Mouse (Mus musculus): ENCODE measurements around the gene Plekha7. TPM values are rescaled to one million over a fixed set of nuclear protein-coding genes. Genes with fewer than 3 reads are reported as not detected.

Gene Plekha7
- polyA plus RNA-seq, 1 experiment from 2014 or later: 17.4 TPM

DNA sequence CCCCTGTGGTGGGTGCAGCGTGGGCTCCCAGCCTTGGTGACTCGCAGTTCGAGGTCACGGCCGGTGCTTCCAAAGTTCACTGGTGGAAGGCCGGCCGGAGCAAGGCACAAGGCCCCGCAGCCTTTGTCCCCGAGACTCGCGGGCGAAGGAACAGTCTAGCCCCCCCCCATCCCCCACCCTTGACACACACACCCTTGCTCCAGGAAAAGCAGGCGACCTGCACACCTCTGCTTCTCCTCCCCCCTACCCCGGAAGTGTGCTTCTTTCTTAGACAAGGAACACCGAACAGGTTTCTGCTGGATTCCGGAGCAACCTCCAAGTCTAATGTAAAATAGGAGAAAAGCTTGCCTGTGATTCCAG lies 436 bp upstream of the Plekha7 start:
- ATAC-seq (ENCODE audit: insufficient read depth, low FRiP score, low read depth): peak; percentile 66
- Histone ChIP-seq H3K9me3 (no peaks in the 10 kb centered on the region), H3K4me3 (replicated peaks) (peak overlapping the region; percentile 72), H3K36me3 (no peaks in the 10 kb centered on the region), H3K4me2 (peak overlapping the region; percentile 98), H3K4me1 (peaks cover 19% of the 10 kb centered on the region), H3K27ac (peak overlapping the region; percentile 92), H3K9ac (no peak overlapping the region), H3K27me3 (replicated peaks) (peaks cover 5% of the 10 kb centered on the region; the same call in 1 of the 2 replicates)
- 3% methylated on average over 16 of the region's 16 CpGs for WGBS

- H3K36me3 ChIP-seq: no peaks in the 10 kb centered on the region
- H3K4me3 ChIP-seq (replicated peaks): peak overlapping the region; percentile 72
- H3K9ac ChIP-seq: peak overlapping the region; percentile 38
- H3K9me3 ChIP-seq: no peaks in the 10 kb centered on the region
- under 1% methylated on average over 63 of the region's 63 CpGs for WGBS
- H3K4me1 ChIP-seq: peaks cover 19% of the 10 kb centered on the region
- H3K27me3 ChIP-seq (replicated peaks): peaks cover 5% of the 10 kb centered on the region; the same call in 1 of the 2 replicates
- peak overlapping the region; percentile 98 for H3K4me2 ChIP-seq
- H3K27ac ChIP-seq: peak overlapping the region; percentile 65
- ATAC-seq (ENCODE audit: insufficient read depth, low FRiP score, low read depth): peak; percentile 72
Observed at GRCm38 (mm10) chr7:116307099-116307870, 891 bp downstream of the Plekha7 start.

GRCm38 (mm10) chr7:116306601-116307000 lies 1.6 kb downstream of the Plekha7 start:
- Histone ChIP-seq H3K4me1 (peaks cover 21% of the 10 kb centered on the region), H3K9ac (no peak overlapping the region), H3K4me3 (replicated peaks) (peak overlapping the region; percentile 72), H3K9me3 (no peaks in the 10 kb centered on the region), H3K27me3 (replicated peaks) (peaks cover 5% of the 10 kb centered on the region; the same call in 1 of the 2 replicates), H3K27ac (no peak overlapping the region), H3K36me3 (no peaks in the 10 kb centered on the region), H3K4me2 (peak overlapping the region; percentile 98)
- ATAC-seq (ENCODE audit: insufficient read depth, low FRiP score, low read depth): no peak
- WGBS: 17% methylated on average over 5 of the region's 5 CpGs

DNA sequence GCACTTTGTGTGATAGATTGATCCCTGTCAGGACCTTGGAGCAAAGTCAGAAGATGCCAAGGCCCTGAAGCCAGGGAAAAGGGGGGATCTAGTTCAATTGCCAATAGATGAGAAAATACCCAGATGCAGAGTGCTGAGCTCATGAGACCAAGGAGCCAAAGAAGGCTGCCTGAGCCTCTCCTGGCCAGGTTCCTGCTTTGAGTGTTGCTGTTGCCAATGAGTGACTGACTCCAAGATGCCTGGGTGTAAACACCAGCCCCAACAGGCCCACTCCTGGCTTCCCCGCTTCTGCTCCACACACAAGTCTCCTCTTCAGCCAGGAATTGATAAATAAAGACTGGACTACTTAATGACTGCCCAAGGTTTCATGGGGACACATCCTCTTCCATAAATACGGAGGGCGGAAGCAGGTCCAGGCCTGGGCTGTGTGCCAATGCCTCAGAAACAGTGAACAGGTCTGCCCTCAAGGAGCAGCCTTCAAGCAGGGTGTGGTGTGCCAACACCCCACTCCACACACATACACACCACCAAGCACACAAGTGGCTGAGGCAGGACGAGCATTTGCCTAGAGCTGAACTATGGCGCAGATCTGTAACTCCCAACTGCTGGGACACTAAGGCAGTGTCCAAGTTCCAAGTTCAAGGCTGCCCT lies 6.4 kb downstream of the Plekha7 start:
- H3K9me3 ChIP-seq: no peaks in the 10 kb centered on the region
- H3K9ac ChIP-seq: no peak overlapping the region
- WGBS: 74% methylated on average over 5 of the region's 5 CpGs
- 0 out of 2 replicates have a peak, but pooled peaks cover 12% of the 10 kb centered on the region for H3K4me1 ChIP-seq
- H3K4me3 ChIP-seq (replicated peaks): no peak overlapping the region
- 0 out of 2 replicates have a peak, but pooled peaks cover under 1% of the 10 kb centered on the region for H3K27me3 ChIP-seq (replicated peaks)
- no peaks in the 10 kb centered on the region for H3K36me3 ChIP-seq
- ATAC-seq (ENCODE audit: insufficient read depth, low FRiP score, low read depth): 0 out of 2 replicates have a peak, but pooled peaks have one; percentile 12
- no peak overlapping the region for H3K27ac ChIP-seq
- no peak overlapping the region for H3K4me2 ChIP-seq

DNA sequence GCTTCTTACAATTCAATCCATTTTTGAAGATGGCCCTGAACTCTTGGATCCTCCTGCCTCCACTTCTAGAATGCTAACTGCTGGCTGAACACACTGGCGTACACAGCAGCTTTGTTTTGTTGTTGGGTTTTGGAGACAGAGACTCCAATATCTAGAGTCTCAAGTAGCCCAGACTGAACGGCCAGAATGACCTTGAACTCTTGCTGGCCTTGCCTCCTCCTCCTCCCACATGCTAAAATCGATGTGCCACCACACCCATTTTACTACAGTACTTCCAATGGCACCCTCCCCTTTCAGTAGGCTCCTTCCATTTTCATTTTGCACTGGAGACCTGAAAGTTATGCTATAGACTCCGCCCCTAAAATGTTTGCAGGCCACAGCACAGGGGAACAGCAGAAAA lies 7.0 kb downstream of the Plekha7 start:
- H3K27ac ChIP-seq: no peak overlapping the region
- 0 out of 2 replicates have a peak, but pooled peaks cover 6% of the 10 kb centered on the region for H3K4me1 ChIP-seq
- no peak overlapping the region for H3K9ac ChIP-seq
- H3K4me2 ChIP-seq: no peak overlapping the region
- no peaks in the 10 kb centered on the region for H3K27me3 ChIP-seq (replicated peaks)
- no peaks in the 10 kb centered on the region for H3K36me3 ChIP-seq
- no peak overlapping the region for H3K4me3 ChIP-seq (replicated peaks)
- H3K9me3 ChIP-seq: no peaks in the 10 kb centered on the region
- ATAC-seq (ENCODE audit: insufficient read depth, low FRiP score, low read depth): no peak
- 77% methylated on average over 4 of the region's 4 CpGs for WGBS

DNA sequence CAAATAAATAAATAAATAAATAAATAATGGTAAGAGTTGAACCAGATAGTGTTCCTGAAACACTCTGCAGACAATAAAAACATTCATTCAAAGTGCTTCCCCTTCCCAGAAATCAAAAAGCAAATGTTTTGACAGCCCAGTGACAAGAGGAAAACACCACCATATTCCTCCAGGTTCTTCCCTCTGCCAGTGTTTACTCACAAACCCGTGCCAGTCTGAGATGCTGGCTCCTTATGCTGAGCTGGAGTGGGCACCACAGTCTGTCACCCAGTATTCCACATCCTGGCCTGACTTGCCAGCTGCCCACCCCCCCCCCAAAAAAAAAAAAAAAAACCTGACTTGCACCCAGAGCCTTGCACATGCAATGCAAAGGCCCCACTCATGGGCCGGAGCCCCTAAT lies 9.3 kb downstream of the Plekha7 start:
- Histone ChIP-seq H3K36me3 (no peaks in the 10 kb centered on the region), H3K4me1 (peaks cover 14% of the 10 kb centered on the region), H3K9me3 (no peaks in the 10 kb centered on the region), H3K27ac (no peak overlapping the region), H3K4me2 (no peak overlapping the region), H3K27me3 (replicated peaks) (no peaks in the 10 kb centered on the region), H3K9ac (no peak overlapping the region), H3K4me3 (replicated peaks) (no peak overlapping the region)
- no peak for ATAC-seq (ENCODE audit: insufficient read depth, low FRiP score, low read depth)
- WGBS: 79% methylated on average over 2 of the region's 2 CpGs

GRCm38 (mm10) chr7:116298389-116298788 lies 9.8 kb downstream of the Plekha7 start:
- WGBS: 69% methylated on average over 10 of the region's 10 CpGs
- Histone ChIP-seq H3K9ac (no peak overlapping the region), H3K36me3 (no peaks in the 10 kb centered on the region), H3K9me3 (no peaks in the 10 kb centered on the region), H3K27ac (no peak overlapping the region), H3K4me2 (no peak overlapping the region), H3K4me3 (replicated peaks) (no peak overlapping the region), H3K27me3 (replicated peaks) (no peaks in the 10 kb centered on the region), H3K4me1 (peaks cover 14% of the 10 kb centered on the region)
- no peak for ATAC-seq (ENCODE audit: insufficient read depth, low FRiP score, low read depth)

DNA sequence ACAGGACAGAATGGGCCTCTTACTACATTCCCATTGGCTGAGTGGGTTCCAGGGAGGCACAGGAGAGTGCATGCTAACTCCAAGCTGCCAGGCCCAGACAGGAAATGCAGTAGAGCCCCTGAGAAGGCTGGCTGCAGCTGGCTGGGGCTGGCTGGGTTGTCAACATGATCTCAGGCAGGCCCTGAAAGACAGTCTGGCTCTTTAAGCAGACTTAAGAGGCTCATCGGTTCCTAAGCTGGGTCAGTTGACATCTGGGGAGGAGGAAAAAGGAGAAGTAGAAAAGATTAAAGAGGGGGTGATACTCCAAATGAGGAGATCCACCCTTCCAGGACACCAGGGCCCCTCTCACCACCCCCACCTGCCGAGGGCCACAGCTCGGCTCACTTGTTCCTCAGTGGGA lies 13.2 kb downstream of the Plekha7 start:
- no peak for ATAC-seq (ENCODE audit: insufficient read depth, low FRiP score, low read depth)
- Histone ChIP-seq H3K27me3 (replicated peaks) (no peaks in the 10 kb centered on the region), H3K4me1 (peaks cover 10% of the 10 kb centered on the region), H3K9ac (no peak overlapping the region), H3K4me3 (replicated peaks) (no peak overlapping the region), H3K9me3 (no peaks in the 10 kb centered on the region), H3K36me3 (no peaks in the 10 kb centered on the region), H3K27ac (no peak overlapping the region), H3K4me2 (no peak overlapping the region)
- WGBS: 36% methylated on average over 3 of the region's 3 CpGs

- Histone ChIP-seq H3K9ac (no peak overlapping the region), H3K4me2 (no peak overlapping the region), H3K4me3 (replicated peaks) (no peak overlapping the region), H3K27me3 (replicated peaks) (no peaks in the 10 kb centered on the region), H3K9me3 (no peaks in the 10 kb centered on the region), H3K27ac (peak overlapping the region; percentile 55), H3K36me3 (no peaks in the 10 kb centered on the region), H3K4me1 (peaks cover 32% of the 10 kb centered on the region)
- WGBS: 42% methylated on average over 5 of the region's 5 CpGs
- ATAC-seq (ENCODE audit: insufficient read depth, low FRiP score, low read depth): 0 out of 2 replicates have a peak, but pooled peaks have one; percentile 9
Observed at GRCm38 (mm10) chr7:116292377-116292776, 15.8 kb downstream of the Plekha7 start.

DNA sequence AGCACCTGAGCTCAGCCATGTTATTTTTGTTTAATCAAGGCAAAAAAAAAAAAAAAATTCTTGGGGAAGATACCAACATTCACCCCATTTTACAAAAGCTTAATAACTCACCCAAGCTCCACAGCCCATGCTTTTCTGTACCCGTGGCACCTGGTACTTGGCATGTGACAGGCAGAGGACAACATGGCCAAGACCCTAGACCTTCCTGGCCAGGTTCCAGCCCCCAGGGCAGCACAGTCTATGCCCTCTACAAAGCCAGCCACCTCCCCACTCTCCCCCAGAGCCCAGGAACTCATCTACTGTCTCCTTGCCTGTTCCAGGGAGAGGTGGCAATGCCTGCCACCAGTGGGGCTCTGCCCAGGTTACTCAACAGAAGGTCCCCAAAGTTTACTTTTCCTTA lies 17.6 kb downstream of the Plekha7 start:
- no peaks in the 10 kb centered on the region for H3K9me3 ChIP-seq
- H3K27me3 ChIP-seq (replicated peaks): no peaks in the 10 kb centered on the region
- no peak overlapping the region for H3K4me2 ChIP-seq
- 71% methylated on average over 1 of the region's 1 CpGs for WGBS
- no peaks in the 10 kb centered on the region for H3K36me3 ChIP-seq
- no peak overlapping the region for H3K27ac ChIP-seq
- no peak overlapping the region for H3K9ac ChIP-seq
- H3K4me3 ChIP-seq (replicated peaks): no peak overlapping the region
- no peak for ATAC-seq (ENCODE audit: insufficient read depth, low FRiP score, low read depth)
- peaks cover 46% of the 10 kb centered on the region for H3K4me1 ChIP-seq

DNA sequence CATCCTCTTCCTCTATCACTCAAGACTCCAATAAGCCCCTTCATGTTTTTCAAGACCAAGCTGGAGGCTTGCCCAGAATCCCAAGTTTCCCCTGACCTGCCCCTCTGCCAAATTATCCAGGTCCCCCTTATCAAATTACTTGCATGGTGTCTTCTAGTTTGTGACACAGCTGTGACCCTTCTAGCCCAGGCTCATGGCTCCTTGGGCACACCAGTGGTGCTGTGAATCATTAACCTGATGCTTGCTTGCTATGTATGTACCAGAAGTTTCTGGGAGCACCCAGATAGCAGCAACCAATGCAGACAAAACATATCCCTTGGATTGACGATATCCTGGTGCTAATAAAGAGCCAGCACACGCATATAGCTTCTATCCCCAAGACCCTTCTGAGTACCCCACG lies 19.2 kb downstream of the Plekha7 start:
- Histone ChIP-seq H3K27me3 (replicated peaks) (no peaks in the 10 kb centered on the region), H3K9ac (no peak overlapping the region), H3K27ac (peak overlapping the region; percentile 81), H3K9me3 (no peaks in the 10 kb centered on the region), H3K4me1 (peaks cover 39% of the 10 kb centered on the region), H3K4me3 (replicated peaks) (no peak overlapping the region), H3K4me2 (no peak overlapping the region), H3K36me3 (no peaks in the 10 kb centered on the region)
- 59% methylated on average over 3 of the region's 3 CpGs for WGBS
- no peak for ATAC-seq (ENCODE audit: insufficient read depth, low FRiP score, low read depth)

DNA sequence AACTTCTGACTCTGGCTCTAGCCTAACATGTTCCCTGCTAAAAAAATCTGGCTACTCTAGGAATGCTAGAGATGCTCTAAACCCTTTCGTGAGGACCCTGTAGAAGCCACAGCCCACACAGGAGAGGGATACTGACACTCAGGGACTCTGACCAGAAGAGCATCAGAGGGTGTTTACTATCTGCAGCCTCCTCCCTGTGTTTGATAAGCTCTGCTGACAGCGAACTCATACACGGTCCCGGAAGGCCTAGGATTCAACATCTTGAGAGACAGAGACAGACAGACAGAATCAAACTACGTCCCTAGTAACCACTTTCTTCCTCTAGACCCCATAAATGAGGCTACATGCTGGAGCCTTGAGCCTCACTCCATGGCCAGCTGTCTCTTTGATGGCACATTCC lies 20.2 kb downstream of the Plekha7 start:
- Histone ChIP-seq H3K27ac (peak overlapping the region; percentile 81; the same call in 1 of the 2 replicates), H3K4me3 (replicated peaks) (no peak overlapping the region), H3K9ac (no peak overlapping the region), H3K4me2 (0 out of 2 replicates have a peak overlapping the region, but pooled peaks have one; percentile 1), H3K27me3 (replicated peaks) (no peaks in the 10 kb centered on the region), H3K36me3 (no peaks in the 10 kb centered on the region), H3K4me1 (peaks cover 45% of the 10 kb centered on the region), H3K9me3 (no peaks in the 10 kb centered on the region)
- 52% methylated on average over 5 of the region's 5 CpGs for WGBS
- ATAC-seq (ENCODE audit: insufficient read depth, low FRiP score, low read depth): no peak

Data from stomach, embryonic 15.5 days (tissue).